Mouse (Mus musculus) neural tube, embryonic 15.5 days (tissue): ENCODE results near the gene Sik2. TPM values are rescaled to one million over a fixed set of nuclear protein-coding genes. Genes with fewer than 3 reads are reported as not detected.
A peak's percentile ranks its signal among the peaks of the same experiment; 100 is the strongest.

ENCODE experiments used
- ATAC-seq: fragments of 200-750 bp; cut with Nextera tagmentation; 2 replicates; pipeline ENCODE4 v1.8.0; 2017; ENCODE audit warnings: mild to moderate bottlenecking, moderate TSS enrichment, moderate library complexity; ENCODE audit not compliant: low FRiP score
- H3K27ac ChIP-seq: fragments of 300-500 bp; sonication (generic); replicated peaks from 2 replicates; pipeline ENCODE4 v1.5.1; 2015; ENCODE audit warnings: mild to moderate bottlenecking, inconsistent platforms
- H3K27me3 ChIP-seq: fragments of 300-500 bp; sonication (generic); replicated peaks from 2 replicates; pipeline ENCODE4 v1.6.1; 2015; ENCODE audit warnings: inconsistent platforms
- H3K36me3 ChIP-seq: fragments of 300-500 bp; sonication (generic); 2 replicates; pipeline ENCODE4 v1.6.1; 2015; ENCODE audit warnings: inconsistent platforms
- H3K4me1 ChIP-seq: fragments of 300-500 bp; sonication (generic); 2 replicates; pipeline ENCODE4 v1.6.1; 2015; ENCODE audit warnings: inconsistent platforms
- H3K4me2 ChIP-seq: fragments of 300-500 bp; sonication (generic); 2 replicates; pipeline ENCODE4 v1.6.1; 2015; ENCODE audit warnings: inconsistent platforms, mild to moderate bottlenecking, moderate library complexity
- H3K4me3 ChIP-seq: fragments of 300-500 bp; sonication (generic); replicated peaks from 2 replicates; pipeline ENCODE4 v1.5.1; 2015; ENCODE audit warnings: mild to moderate bottlenecking, inconsistent platforms
- H3K9ac ChIP-seq: fragments of 300-500 bp; sonication (generic); replicated peaks from 2 replicates; pipeline ENCODE4 v1.6.1; 2015; ENCODE audit warnings: mild to moderate bottlenecking, inconsistent platforms
- H3K9me3 ChIP-seq: fragments of 300-500 bp; sonication (generic); replicated peaks from 2 replicates; pipeline ENCODE4 v1.6.1; 2016; ENCODE audit warnings: inconsistent platforms
- WGBS: fragments of 180-500 bp; shearing (Covaris S2); methylation state at CpG from one replicate; pipeline ENCODE4 v1.1.7; 2015; ENCODE audit warnings: mixed read lengths; 5-methylcytosine and 5-hydroxymethylcytosine counted together
- polyA plus RNA-seq: library from polyadenylated mRNA; unstranded; fragments of >200 nt; fragmentation: Nextera tagmentation; extraction: Ambion mirVana; gene quantifications from 2 replicates; pipeline ENCODE4 v1.2.1, GENCODE M21; 2015

The Sik2 gene
- 14.9 and 19.4 TPM in 2 replicates for polyA plus RNA-seq

DNA sequence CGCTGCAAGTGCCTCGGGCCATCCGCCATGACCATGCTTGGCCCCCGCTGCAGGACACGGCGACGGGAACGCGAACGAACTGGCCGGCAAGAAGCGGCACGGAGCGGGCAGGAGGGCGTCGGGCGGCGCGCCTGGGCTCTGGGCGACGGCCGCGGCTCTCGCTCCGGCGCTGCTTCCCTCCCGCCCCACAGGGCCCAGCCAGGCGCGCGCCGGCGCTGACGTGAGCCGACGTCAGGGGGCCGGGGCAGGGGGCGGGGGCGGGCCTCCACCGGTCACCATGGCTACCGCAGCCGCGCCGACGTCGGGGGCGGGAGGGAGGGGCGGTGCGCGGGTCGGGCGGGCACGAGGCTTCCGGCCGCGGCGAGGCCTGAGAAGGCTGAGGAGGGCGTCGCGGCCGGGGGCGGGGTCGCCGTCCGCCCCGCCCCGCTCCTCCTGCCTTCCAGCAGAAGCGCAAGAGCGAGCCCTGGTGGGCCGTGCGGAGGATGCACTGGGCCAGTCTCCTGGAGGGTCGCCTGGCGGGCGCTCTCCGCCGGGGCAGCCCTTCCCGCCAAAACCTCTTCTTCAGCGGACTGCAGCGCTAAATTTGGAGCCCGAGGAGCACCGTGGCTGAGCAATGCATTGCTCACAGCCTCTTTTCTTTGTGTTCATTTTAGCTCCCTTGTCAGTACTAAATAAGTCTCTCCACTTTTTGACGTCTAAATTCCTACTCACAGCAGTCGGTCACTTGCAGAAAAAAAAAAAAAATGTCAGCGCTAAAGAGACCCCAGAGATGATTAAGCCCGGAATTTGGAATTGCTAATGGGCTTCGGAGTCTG lies at the start of gene Sik2:
TSS of gene Sik2 (minus strand) at position 233 of the 815 bp plus-strand sequence.
- H3K4me3 ChIP-seq = peak within 1 kb of the TSS; percentile 87
- WGBS = under 1% methylated on average over 84 of the region's 85 CpGs

DNA sequence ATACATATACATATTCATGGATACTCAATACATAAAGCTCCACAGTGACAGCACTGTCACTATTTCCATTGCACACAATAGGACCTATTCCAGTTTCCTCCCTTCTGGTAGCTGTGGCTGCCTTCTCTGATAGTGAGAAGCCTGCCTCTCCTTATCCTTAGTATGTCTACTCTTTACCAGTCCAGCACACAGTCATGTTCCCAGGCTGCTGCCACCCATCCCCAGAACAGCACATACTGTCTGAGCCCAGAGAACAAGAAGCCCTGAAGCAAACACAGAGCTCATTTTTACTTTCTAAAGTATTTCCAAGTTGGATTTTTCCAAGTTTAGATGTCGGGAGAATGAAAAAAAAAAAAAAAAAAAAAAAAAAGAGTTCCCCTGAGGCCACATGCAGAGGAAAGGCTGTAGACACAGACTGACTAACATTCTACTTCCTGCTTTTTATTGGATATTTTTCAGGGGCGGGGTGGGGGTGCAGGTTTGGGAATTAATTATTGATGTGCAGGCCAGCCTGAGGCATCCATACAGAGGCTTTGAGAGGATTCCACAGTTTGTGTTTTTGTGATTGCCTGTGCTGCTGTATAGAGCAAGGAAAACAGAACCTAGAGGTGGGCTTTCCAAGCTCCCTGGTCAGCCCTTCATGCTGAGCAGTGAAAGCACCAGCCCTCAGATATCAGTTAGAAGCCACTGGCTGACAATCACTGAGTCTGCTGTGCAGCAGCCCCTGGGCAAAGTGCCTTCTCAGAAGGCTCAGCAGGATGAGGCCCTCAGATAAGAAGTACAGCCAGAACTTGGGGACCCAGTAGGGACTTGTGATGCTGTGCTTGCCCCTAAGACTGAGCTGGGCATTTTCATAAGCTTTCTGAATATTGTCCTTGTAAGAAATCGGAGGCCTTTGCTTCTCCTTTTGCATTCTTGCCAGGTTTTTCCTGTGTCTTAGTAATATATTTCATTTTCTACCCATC lies 47.8 kb upstream of the Sik2 start:
- no peaks in the 10 kb centered on the region for H3K4me1 ChIP-seq
- H3K4me2 ChIP-seq = no peak overlapping the region
- WGBS = 78% methylated on average over 3 of the region's 3 CpGs
- H3K27ac ChIP-seq = no peak overlapping the region
- no peaks in the 10 kb centered on the region for H3K27me3 ChIP-seq
- H3K4me3 ChIP-seq = no peak overlapping the region
- no peaks in the 10 kb centered on the region for H3K36me3 ChIP-seq
- H3K9ac ChIP-seq = no peak overlapping the region
- no peak for ATAC-seq
- no peaks in the 10 kb centered on the region for H3K9me3 ChIP-seq

More for the DNA sequence above, at the start of gene Sik2:
- Histone ChIP-seq H3K9me3 (no peaks in the 10 kb centered on the region), H3K9ac (peak within 1 kb of the TSS; percentile 82), H3K27ac (peak within 1 kb of the TSS; percentile 91), H3K4me2 (peak within 1 kb of the TSS; percentile 69), H3K36me3 (no peaks in the 10 kb centered on the region), H3K27me3 (no peaks in the 10 kb centered on the region), H3K4me1 (peaks cover 18% of the 10 kb centered on the region)
- peak; percentile 98 for ATAC-seq

DNA sequence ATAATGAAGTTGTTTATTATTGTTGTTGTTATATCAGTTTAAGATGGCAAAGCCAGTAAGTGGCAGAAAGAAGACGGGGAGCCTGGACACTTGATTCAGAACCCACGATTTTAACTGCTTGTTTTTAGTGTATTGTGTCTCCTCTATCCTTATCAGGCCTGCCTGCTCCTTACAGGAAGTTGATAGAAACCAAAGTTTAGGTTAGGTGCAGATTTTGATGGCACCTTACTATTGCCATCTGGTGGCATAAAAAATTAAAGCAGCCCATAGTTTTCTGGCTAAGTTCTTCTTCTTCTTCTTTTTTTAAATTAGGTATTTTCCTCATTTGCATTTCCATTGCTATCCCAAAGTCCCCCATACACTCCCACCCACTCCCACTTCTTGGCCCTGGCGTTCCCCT lies 43.3 kb upstream of the Sik2 start:
- no peak for ATAC-seq
- WGBS = 79% methylated on average over 3 of the region's 3 CpGs
- Histone ChIP-seq H3K9me3 (no peaks in the 10 kb centered on the region), H3K36me3 (no peaks in the 10 kb centered on the region), H3K27ac (no peak overlapping the region), H3K4me3 (no peak overlapping the region), H3K4me2 (no peak overlapping the region), H3K9ac (no peak overlapping the region), H3K27me3 (no peaks in the 10 kb centered on the region), H3K4me1 (no peaks in the 10 kb centered on the region)

DNA sequence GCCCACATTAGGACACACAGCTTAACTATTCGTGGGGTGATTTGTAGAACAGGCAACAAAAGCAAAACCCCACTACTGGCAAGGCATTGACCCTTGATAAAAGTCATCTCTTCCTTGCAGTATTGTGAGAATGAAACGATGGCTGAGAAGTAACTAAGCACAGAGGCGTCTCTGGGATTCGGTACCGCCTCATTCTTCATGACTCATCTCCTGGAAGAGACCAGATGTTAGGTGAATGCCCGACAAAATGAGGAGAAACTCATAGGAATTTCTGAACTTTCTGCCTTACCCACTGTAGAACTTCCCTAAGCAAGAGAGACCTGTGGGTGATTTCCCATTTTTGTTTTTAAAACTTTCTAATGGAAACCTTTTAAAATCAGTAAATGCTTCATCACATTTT lies 33.3 kb upstream of the Sik2 start:
- Histone ChIP-seq H3K27me3 (no peaks in the 10 kb centered on the region), H3K4me3 (no peak overlapping the region), H3K27ac (no peak overlapping the region), H3K9me3 (no peaks in the 10 kb centered on the region), H3K36me3 (no peaks in the 10 kb centered on the region), H3K4me1 (no peaks in the 10 kb centered on the region), H3K4me2 (no peak overlapping the region), H3K9ac (no peak overlapping the region)
- no peak for ATAC-seq
- 70% methylated on average over 6 of the region's 6 CpGs for WGBS

DNA sequence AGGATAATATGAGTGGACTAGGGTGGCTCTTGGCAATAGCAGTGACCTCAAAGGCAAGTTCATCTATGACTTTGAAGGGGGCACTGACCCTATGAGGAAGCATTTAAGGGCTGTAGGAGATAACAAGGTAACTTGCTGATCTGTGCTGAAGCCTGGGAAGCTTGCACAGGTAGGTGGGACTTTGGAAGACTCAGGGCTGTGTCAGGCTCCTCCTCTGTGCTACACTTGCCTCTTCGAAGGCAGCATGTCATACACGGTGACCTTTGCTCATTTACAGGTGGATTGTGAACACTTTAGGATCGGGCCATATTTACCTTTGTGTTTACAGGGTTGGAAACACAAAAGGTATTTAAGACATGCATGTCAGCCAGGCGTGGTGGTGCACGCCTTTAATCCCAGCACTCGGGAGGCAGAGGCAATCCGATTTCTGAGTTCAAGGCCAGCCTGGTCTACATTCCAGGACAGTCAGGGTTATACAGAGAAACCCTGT lies 32.7 kb upstream of the Sik2 start:
- no peaks in the 10 kb centered on the region for H3K36me3 ChIP-seq
- H3K27ac ChIP-seq = no peak overlapping the region
- no peak overlapping the region for H3K4me2 ChIP-seq
- no peak overlapping the region for H3K4me3 ChIP-seq
- H3K4me1 ChIP-seq = no peaks in the 10 kb centered on the region
- H3K27me3 ChIP-seq = no peaks in the 10 kb centered on the region
- no peaks in the 10 kb centered on the region for H3K9me3 ChIP-seq
- no peak overlapping the region for H3K9ac ChIP-seq
- ATAC-seq = no peak
- WGBS = 92% methylated on average over 7 of the region's 7 CpGs

DNA sequence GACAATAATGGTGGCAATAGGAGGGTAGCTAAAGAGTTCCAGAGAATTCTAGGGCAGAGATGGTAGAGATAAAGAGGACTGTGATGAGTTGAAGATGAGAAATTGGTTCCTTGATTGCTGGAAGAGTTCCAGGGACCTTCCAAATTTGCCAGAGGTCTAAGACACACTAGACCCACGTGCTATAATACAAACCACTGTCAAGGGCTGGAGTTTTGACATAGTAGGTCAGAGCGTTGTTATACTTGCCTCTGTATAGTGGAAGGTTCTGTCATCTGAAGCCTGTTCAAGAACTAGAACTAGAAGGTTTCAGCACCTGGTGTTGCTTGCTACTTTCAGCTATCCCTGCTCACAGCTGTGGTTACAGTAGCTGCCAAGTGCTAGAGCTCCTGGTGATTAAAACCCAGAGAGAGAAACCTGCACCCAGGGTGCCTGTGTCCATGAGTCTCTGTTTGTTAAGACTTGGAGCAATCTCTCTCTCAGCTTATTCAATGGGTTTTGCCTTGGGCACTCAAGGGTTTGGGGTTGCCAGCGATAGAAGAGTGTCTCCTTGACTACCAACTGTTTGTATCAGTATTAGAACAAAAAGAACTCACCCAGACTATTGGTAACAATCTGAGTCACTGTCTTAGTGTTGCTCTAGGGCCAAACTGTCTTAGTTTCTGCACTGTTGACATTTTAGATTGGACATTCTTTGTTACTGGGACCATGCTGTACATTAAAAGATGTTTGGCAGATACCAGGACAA lies 24.1 kb upstream of the Sik2 start:
- Histone ChIP-seq H3K4me1 (no peaks in the 10 kb centered on the region), H3K9me3 (no peaks in the 10 kb centered on the region), H3K27me3 (no peaks in the 10 kb centered on the region)

DNA sequence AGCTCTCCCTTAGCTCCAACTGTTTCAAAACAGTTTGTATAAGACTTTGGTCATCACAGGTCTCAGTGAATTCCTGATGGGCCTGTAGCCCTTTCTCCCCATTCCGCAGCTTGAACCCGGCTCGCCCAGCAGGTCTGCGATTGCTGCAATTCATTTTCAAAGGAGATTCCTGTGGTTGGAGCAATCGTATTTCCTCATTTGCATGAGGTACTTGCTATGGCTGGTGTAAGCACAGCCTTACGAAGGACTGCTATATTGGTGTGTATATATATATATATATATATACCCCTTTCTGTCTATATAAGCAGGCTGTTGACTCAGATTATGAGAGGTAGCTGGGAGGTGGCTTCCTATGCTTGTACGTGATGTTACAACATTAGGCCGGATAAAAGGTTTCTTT lies 23.4 kb upstream of the Sik2 start:
- no peaks in the 10 kb centered on the region for H3K27me3 ChIP-seq
- H3K36me3 ChIP-seq = no peaks in the 10 kb centered on the region
- no peak overlapping the region for H3K27ac ChIP-seq
- H3K9ac ChIP-seq = no peak overlapping the region
- ATAC-seq = no peak
- H3K4me2 ChIP-seq = no peak overlapping the region
- H3K9me3 ChIP-seq = no peaks in the 10 kb centered on the region
- no peak overlapping the region for H3K4me3 ChIP-seq
- H3K4me1 ChIP-seq = no peaks in the 10 kb centered on the region
- WGBS = 43% methylated on average over 8 of the region's 8 CpGs

More for the DNA sequence above, 24.1 kb upstream of the Sik2 start:
- 74% methylated on average over 3 of the region's 3 CpGs for WGBS
- no peak for ATAC-seq
- Histone ChIP-seq H3K9ac (no peak overlapping the region), H3K4me2 (no peak overlapping the region), H3K36me3 (no peaks in the 10 kb centered on the region), H3K27ac (no peak overlapping the region), H3K4me3 (no peak overlapping the region)

DNA sequence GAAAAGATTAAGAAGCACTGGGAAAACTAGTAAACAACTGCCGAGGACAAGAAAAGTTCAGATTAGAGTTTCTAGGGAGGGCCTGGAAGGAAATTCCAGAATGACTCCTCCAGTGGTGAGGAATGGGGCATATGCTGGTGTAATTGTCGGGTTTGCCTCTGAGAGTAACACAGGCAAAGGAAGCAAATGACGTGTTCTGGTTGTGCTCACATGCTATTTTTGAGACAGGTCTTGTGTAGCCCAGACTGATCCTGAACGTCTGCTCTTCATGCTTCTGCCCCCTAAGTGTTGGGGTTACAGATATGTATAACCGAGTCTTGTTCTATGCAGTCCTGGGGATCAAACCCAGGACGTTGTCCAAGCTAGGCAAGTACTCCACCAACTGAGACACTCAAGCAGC lies 22.7 kb upstream of the Sik2 start:
- Histone ChIP-seq H3K9me3 (no peaks in the 10 kb centered on the region), H3K27ac (no peak overlapping the region), H3K9ac (no peak overlapping the region), H3K27me3 (no peaks in the 10 kb centered on the region), H3K4me3 (no peak overlapping the region), H3K36me3 (no peaks in the 10 kb centered on the region), H3K4me1 (no peaks in the 10 kb centered on the region), H3K4me2 (no peak overlapping the region)
- 73% methylated on average over 6 of the region's 6 CpGs for WGBS
- ATAC-seq = no peak

DNA sequence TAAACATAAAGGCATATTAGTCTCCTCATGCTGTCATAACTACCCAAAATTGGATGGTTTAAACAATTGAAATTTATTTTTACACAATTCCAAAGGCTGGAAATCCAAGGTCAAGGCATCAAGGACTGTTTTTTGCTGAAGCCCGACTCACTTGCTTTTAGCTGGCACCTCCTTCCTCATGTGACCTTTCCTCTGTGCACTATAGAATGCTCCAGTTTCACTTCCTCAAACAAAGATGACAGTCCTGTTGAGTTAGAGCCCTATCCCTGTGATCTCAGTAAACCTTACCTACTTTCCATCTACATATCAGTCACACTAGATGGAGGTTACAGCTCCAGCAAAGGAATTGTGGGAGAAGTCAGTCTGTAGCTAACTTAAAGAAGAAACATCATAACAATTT lies 21.3 kb upstream of the Sik2 start:
- Histone ChIP-seq H3K4me1 (no peaks in the 10 kb centered on the region), H3K36me3 (no peaks in the 10 kb centered on the region), H3K4me2 (no peak overlapping the region), H3K4me3 (no peak overlapping the region), H3K27me3 (no peaks in the 10 kb centered on the region), H3K9me3 (no peaks in the 10 kb centered on the region), H3K27ac (no peak overlapping the region), H3K9ac (no peak overlapping the region)
- ATAC-seq = no peak
- WGBS = 61% methylated on average over 1 of the region's 1 CpGs

DNA sequence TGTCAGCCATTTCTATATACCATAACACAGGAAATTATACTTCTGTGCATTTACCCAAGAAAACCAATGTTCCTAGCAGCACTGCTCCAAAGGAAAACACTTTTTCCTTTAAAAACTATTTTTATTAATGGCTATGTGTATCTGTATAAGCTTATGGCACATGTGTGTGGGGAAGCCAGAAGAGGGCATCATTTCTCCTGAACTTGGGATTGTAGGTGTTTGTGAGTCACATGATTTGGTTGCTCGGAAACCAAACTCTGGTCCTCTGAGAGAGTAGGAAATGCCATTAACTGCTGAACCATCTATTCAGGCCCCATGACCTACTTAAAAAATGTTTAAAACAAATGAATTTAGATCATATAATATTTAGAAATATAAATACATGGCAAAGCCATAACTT lies 18.1 kb upstream of the Sik2 start:
- no peak overlapping the region for H3K9ac ChIP-seq
- 91% methylated on average over 1 of the region's 1 CpGs for WGBS
- no peaks in the 10 kb centered on the region for H3K27me3 ChIP-seq
- H3K4me2 ChIP-seq = no peak overlapping the region
- H3K4me1 ChIP-seq = no peaks in the 10 kb centered on the region
- H3K9me3 ChIP-seq = no peaks in the 10 kb centered on the region
- H3K27ac ChIP-seq = no peak overlapping the region
- no peak for ATAC-seq
- no peak overlapping the region for H3K4me3 ChIP-seq
- no peaks in the 10 kb centered on the region for H3K36me3 ChIP-seq

DNA sequence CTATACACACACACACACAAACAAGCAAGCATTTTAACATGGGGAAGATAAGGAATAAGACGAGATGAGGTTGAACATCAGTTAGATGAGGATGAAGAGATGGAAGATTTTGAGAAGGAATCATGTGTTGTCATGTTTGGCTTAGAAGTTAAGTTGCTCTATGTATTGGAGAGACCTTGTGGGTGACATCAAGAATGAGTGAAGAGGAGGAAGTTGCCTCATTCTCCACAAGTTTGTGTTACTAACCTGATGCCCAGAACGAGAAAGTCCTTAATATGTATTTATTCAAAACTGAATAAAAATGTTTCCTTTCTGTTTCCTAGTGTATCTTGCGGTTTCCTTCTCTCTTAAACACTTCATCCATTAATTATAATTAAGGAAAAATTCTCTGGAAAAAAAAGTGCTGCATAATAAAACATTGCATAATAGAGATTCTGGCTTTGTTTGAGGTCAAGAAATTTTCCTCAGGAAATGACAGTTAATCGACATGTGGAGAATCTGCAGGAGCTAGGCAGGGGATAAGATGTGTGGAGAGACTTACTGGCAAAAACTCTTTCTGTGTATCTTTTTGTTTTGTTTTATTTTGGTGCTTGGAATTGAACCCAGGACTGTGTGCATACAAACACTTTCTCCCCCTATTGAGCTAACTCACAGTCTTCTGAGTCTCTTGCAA lies 12.4 kb upstream of the Sik2 start:
- no peak for ATAC-seq
- Histone ChIP-seq H3K36me3 (no peaks in the 10 kb centered on the region), H3K9me3 (no peaks in the 10 kb centered on the region), H3K27me3 (no peaks in the 10 kb centered on the region), H3K4me2 (no peak overlapping the region), H3K4me1 (no peaks in the 10 kb centered on the region), H3K4me3 (no peak overlapping the region), H3K27ac (no peak overlapping the region), H3K9ac (no peak overlapping the region)
- WGBS = 88% methylated on average over 4 of the region's 4 CpGs
